Mouse (Mus musculus) R1 (cell line): Measurements from ENCODE around the gene Gm5890.
"Not testable (repeated sequence)": the region's sequence is repeated elsewhere in the genome, so short reads cannot be mapped to it uniquely, and the experiment has no call there.

Source experiments
- DNase-seq: peaks from one replicate; pipeline ENCODE4 v3.0.0-alpha.2; 2018; ENCODE audit warnings: low read depth, low spot score

Gene Gm5890

GRCm38 (mm10) chr7:20262734-20263133 is at the start of gene Gm5890:
Gene Gm5890 (minus strand): TSS chr7:20262834.
- DNase-seq: not testable (repeated sequence)

GRCm38 (mm10) chr7:20233728-20234127 is 28.9 kb downstream of the Gm5890 start, which contains the start of gene Gm4498:
Gene Gm4498 (minus strand): TSS chr7:20233828.
- not testable (repeated sequence) for DNase-seq
